Mouse (Mus musculus) lung, postnatal 0 days (tissue): Measurements from ENCODE around the gene Sox6.

Source experiments
- CTCF ChIP-seq: IDR thresholded peaks from 2 replicates; pipeline ENCODE4 v1.5.1; 2016; ENCODE audit warnings: antibody characterized with exemption, mild to moderate bottlenecking
- EP300 ChIP-seq: IDR thresholded peaks from 2 replicates; pipeline ENCODE4 v1.6.1; 2016; ENCODE audit warnings: antibody characterized with exemption, mild to moderate bottlenecking, control low read depth

DNA sequence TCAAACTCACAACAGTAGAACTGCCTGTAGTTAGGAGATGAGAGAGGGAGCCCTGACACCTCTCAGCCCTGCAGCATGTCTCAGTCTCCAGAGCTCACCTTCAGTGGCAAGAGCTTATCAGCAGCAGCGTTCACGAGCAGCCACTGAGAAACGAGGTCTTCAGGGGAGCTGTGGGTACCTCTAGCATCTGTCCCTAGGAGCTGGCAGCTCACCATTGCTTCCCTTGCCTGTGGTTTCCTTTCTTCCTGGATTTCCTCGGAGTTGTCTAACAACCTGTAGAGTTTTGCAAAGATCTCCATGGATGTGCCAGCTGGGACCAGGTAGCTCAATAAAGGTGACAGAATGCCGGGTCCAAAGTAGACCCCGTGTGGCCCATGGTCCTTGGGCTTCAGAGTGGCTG is 563.4 kb downstream of the Sox6 start:
- no peak for TF ChIP-seq CTCF
- no peak for TF ChIP-seq EP300
